Mouse (Mus musculus): Measurements from ENCODE around the gene Nrd1. TPM values are rescaled to one million over a fixed set of nuclear protein-coding genes. Genes with fewer than 3 reads are reported as not detected.

Gene Nrd1
- polyA plus RNA-seq, 1 experiment from 2014 or later: 73.6 TPM

GRCm38 (mm10) chr4:109014091-109014490, 13.6 kb downstream of the Nrd1 start:
- H3K27ac ChIP-seq (ENCODE audit: low read length): no peak overlapping the region
- 92% methylated on average over 4 of the region's 4 CpGs for WGBS
- ATAC-seq: no peak
- peaks cover 10% of the 10 kb centered on the region for H3K36me3 ChIP-seq (ENCODE audit: control insufficient read depth, insufficient read depth, low read length)
- H3K4me1 ChIP-seq (ENCODE audit: control insufficient read depth, insufficient read depth, low read length): no peaks in the 10 kb centered on the region
- no peak overlapping the region for H3K4me3 ChIP-seq (ENCODE audit: low read depth, low read length)
- no peak overlapping the region for H3K9ac ChIP-seq (ENCODE audit: low read depth, low read length)
- no peaks in the 10 kb centered on the region for H3K9me3 ChIP-seq (replicated peaks; ENCODE audit: control insufficient read depth, low read length, poor library complexity, severe bottlenecking)
- H3K27me3 ChIP-seq (ENCODE audit: control insufficient read depth, insufficient read depth, low read depth, low read length): no peaks in the 10 kb centered on the region
- H3K4me2 ChIP-seq (ENCODE audit: low read length): no peak overlapping the region

GRCm38 (mm10) chr4:109017441-109017840, 17.0 kb downstream of the Nrd1 start:
- H3K27ac ChIP-seq (ENCODE audit: low read length): no peak overlapping the region
- H3K4me1 ChIP-seq (ENCODE audit: control insufficient read depth, insufficient read depth, low read length): no peaks in the 10 kb centered on the region
- H3K4me3 ChIP-seq (ENCODE audit: low read depth, low read length): no peak overlapping the region
- peaks cover 13% of the 10 kb centered on the region for H3K36me3 ChIP-seq (ENCODE audit: control insufficient read depth, insufficient read depth, low read length)
- no peak overlapping the region for H3K4me2 ChIP-seq (ENCODE audit: low read length)
- ATAC-seq: no peak
- H3K9ac ChIP-seq (ENCODE audit: low read depth, low read length): no peak overlapping the region
- H3K27me3 ChIP-seq (ENCODE audit: control insufficient read depth, insufficient read depth, low read depth, low read length): no peaks in the 10 kb centered on the region
- 50% methylated on average over 7 of the region's 7 CpGs for WGBS
- H3K9me3 ChIP-seq (replicated peaks; ENCODE audit: control insufficient read depth, low read length, poor library complexity, severe bottlenecking): no peaks in the 10 kb centered on the region

DNA sequence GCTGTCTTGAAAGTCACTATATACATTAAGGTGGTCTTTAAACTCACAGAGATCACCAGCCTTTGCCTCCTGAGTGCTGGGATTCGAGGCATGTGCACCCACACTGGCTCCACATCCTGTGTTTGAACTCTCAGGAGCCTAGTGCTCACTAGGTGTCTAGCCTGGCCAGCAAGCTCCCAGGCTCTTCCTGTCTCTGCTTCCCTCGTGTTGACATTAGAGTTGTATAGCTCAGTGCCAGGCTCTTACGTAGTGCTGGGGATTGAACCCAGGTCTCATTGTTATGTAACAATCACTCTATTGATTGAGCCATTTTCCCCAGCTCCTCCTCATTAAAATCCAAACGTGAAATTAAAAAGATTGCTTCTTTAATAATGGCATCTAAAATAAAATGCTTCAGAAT, 18.8 kb downstream of the Nrd1 start:
- Histone ChIP-seq H3K27me3 (ENCODE audit: control insufficient read depth, insufficient read depth, low read depth, low read length) (no peaks in the 10 kb centered on the region), H3K9ac (ENCODE audit: low read depth, low read length) (no peak overlapping the region), H3K4me3 (ENCODE audit: low read depth, low read length) (no peak overlapping the region), H3K9me3 (replicated peaks; ENCODE audit: control insufficient read depth, low read length, poor library complexity, severe bottlenecking) (no peaks in the 10 kb centered on the region), H3K4me1 (ENCODE audit: control insufficient read depth, insufficient read depth, low read length) (no peaks in the 10 kb centered on the region), H3K4me2 (ENCODE audit: low read length) (no peak overlapping the region), H3K27ac (ENCODE audit: low read length) (no peak overlapping the region), H3K36me3 (ENCODE audit: control insufficient read depth, insufficient read depth, low read length) (peaks cover 13% of the 10 kb centered on the region)
- 77% methylated on average over 4 of the region's 4 CpGs for WGBS
- no peak for ATAC-seq

GRCm38 (mm10) chr4:109021976-109022375, 21.5 kb downstream of the Nrd1 start:
- WGBS: 89% methylated on average over 1 of the region's 1 CpGs
- H3K27me3 ChIP-seq (ENCODE audit: control insufficient read depth, insufficient read depth, low read depth, low read length): no peaks in the 10 kb centered on the region
- peaks cover 19% of the 10 kb centered on the region for H3K36me3 ChIP-seq (ENCODE audit: control insufficient read depth, insufficient read depth, low read length)
- H3K4me2 ChIP-seq (ENCODE audit: low read length): no peak overlapping the region
- no peak overlapping the region for H3K4me3 ChIP-seq (ENCODE audit: low read depth, low read length)
- H3K9ac ChIP-seq (ENCODE audit: low read depth, low read length): no peak overlapping the region
- H3K27ac ChIP-seq (ENCODE audit: low read length): no peak overlapping the region
- ATAC-seq: no peak
- H3K9me3 ChIP-seq (replicated peaks; ENCODE audit: control insufficient read depth, low read length, poor library complexity, severe bottlenecking): no peaks in the 10 kb centered on the region
- H3K4me1 ChIP-seq (ENCODE audit: control insufficient read depth, insufficient read depth, low read length): no peaks in the 10 kb centered on the region

DNA sequence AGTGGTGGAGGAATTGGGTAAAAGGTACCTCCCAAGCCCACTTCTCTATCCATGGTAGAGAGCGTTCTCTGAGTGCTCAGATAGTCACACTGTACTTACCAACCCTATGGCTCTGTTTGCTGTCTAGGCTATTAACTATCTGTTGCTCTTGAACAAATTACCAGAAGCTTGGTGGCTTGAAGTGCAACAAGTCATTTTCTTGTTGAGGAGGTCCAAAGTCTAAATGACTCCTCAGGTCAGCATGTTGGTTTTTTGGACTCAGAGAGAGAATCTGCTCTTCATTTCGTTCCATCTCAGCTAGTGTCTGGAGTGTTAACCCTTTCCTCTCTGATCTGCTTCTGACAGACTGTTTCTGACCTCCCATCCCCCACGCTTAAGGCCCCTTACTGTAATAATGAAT, 24.6 kb downstream of the Nrd1 start:
- no peak overlapping the region for H3K4me2 ChIP-seq (ENCODE audit: low read length)
- WGBS: 65% methylated on average over 3 of the region's 3 CpGs
- peaks cover 12% of the 10 kb centered on the region for H3K36me3 ChIP-seq (ENCODE audit: control insufficient read depth, insufficient read depth, low read length)
- H3K9me3 ChIP-seq (replicated peaks; ENCODE audit: control insufficient read depth, low read length, poor library complexity, severe bottlenecking): no peaks in the 10 kb centered on the region
- no peak overlapping the region for H3K4me3 ChIP-seq (ENCODE audit: low read depth, low read length)
- no peak overlapping the region for H3K9ac ChIP-seq (ENCODE audit: low read depth, low read length)
- no peak overlapping the region for H3K27ac ChIP-seq (ENCODE audit: low read length)
- no peaks in the 10 kb centered on the region for H3K27me3 ChIP-seq (ENCODE audit: control insufficient read depth, insufficient read depth, low read depth, low read length)
- ATAC-seq: no peak
- H3K4me1 ChIP-seq (ENCODE audit: control insufficient read depth, insufficient read depth, low read length): no peaks in the 10 kb centered on the region

DNA sequence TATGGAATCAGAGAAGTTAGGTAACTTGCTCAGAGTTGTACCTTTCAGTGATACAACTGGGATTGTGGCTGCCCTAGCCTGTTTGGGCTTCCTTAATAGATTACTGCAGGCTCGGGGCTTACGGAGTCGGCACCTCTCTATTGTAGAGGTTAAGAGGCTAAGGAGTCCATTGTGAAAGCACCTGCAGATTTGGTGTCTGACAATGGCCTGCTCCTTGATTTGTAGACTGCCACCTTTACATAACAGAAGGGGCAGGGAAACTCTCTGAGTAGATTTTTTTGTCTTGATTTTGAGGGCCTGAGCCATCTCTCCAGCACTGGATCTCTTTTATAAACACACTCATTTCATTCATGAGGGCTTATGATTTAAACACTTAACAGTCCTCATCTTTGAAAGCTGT, 26.1 kb downstream of the Nrd1 start:
- H3K27me3 ChIP-seq (ENCODE audit: control insufficient read depth, insufficient read depth, low read depth, low read length): no peaks in the 10 kb centered on the region
- no peak overlapping the region for H3K4me3 ChIP-seq (ENCODE audit: low read depth, low read length)
- no peak overlapping the region for H3K4me2 ChIP-seq (ENCODE audit: low read length)
- no peaks in the 10 kb centered on the region for H3K9me3 ChIP-seq (replicated peaks; ENCODE audit: control insufficient read depth, low read length, poor library complexity, severe bottlenecking)
- H3K27ac ChIP-seq (ENCODE audit: low read length): no peak overlapping the region
- H3K9ac ChIP-seq (ENCODE audit: low read depth, low read length): no peak overlapping the region
- H3K36me3 ChIP-seq (ENCODE audit: control insufficient read depth, insufficient read depth, low read length): peaks cover 17% of the 10 kb centered on the region
- no peaks in the 10 kb centered on the region for H3K4me1 ChIP-seq (ENCODE audit: control insufficient read depth, insufficient read depth, low read length)
- ATAC-seq: no peak
- WGBS: 31% methylated on average over 3 of the region's 3 CpGs

DNA sequence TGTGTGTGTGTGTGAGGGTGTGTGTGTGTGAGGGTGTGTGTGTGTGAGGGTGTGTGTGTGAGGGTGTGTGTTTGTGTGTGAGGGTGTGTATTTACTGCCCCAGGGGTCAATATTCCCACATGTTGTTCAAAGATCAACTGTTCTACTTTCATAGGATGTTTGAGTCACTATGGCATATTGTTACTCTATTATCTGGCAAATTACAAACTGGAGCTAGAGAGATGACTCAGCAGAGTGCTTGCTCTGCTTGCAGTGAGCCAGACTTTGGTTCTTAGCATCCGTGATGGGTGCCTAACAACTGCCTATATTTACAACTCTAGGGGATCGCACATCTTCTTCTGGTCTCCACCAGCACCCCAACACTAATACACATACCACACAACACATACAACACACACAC, 29.4 kb downstream of the Nrd1 start:
- Histone ChIP-seq H3K4me1 (ENCODE audit: control insufficient read depth, insufficient read depth, low read length) (no peaks in the 10 kb centered on the region), H3K9ac (ENCODE audit: low read depth, low read length) (no peak overlapping the region), H3K4me2 (ENCODE audit: low read length) (no peak overlapping the region), H3K36me3 (ENCODE audit: control insufficient read depth, insufficient read depth, low read length) (peaks cover 25% of the 10 kb centered on the region), H3K4me3 (ENCODE audit: low read depth, low read length) (no peak overlapping the region), H3K27me3 (ENCODE audit: control insufficient read depth, insufficient read depth, low read depth, low read length) (no peaks in the 10 kb centered on the region), H3K27ac (ENCODE audit: low read length) (no peak overlapping the region), H3K9me3 (replicated peaks; ENCODE audit: control insufficient read depth, low read length, poor library complexity, severe bottlenecking) (no peaks in the 10 kb centered on the region)
- WGBS: 92% methylated on average over 2 of the region's 2 CpGs
- ATAC-seq: no peak

- H3K4me1 ChIP-seq (ENCODE audit: control insufficient read depth, insufficient read depth, low read length): no peaks in the 10 kb centered on the region
- no peak overlapping the region for H3K27ac ChIP-seq (ENCODE audit: low read length)
- no peaks in the 10 kb centered on the region for H3K27me3 ChIP-seq (ENCODE audit: control insufficient read depth, insufficient read depth, low read depth, low read length)
- peaks cover 21% of the 10 kb centered on the region for H3K36me3 ChIP-seq (ENCODE audit: control insufficient read depth, insufficient read depth, low read length)
- H3K9ac ChIP-seq (ENCODE audit: low read depth, low read length): no peak overlapping the region
- H3K4me2 ChIP-seq (ENCODE audit: low read length): no peak overlapping the region
- no peaks in the 10 kb centered on the region for H3K9me3 ChIP-seq (replicated peaks; ENCODE audit: control insufficient read depth, low read length, poor library complexity, severe bottlenecking)
- 100% methylated on average over 2 of the region's 2 CpGs for WGBS
- no peak for ATAC-seq
- H3K4me3 ChIP-seq (ENCODE audit: low read depth, low read length): no peak overlapping the region
Observed at GRCm38 (mm10) chr4:109030266-109030665, 29.8 kb downstream of the Nrd1 start.

DNA sequence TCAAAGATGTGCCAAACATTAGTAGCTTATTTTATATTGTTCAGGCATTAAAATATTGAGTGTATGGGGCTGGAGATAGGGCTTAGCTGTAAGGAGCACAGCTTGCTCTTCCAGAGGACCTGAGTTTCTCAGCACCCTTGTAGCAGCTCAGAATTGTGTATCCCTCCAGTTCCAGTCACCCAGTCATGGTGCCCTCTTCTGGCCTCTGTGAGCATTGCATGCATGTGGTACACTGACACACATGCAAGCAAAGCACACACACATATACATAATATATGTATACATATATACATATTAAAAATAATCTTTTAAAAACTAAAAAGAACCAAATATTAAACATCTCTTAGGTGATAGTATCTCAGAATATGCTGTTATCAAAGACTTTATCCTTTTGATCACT, 35.9 kb downstream of the Nrd1 start:
- Histone ChIP-seq H3K27ac (ENCODE audit: low read length) (no peak overlapping the region), H3K9ac (ENCODE audit: low read depth, low read length) (no peak overlapping the region), H3K4me2 (ENCODE audit: low read length) (no peak overlapping the region), H3K36me3 (ENCODE audit: control insufficient read depth, insufficient read depth, low read length) (peaks cover 30% of the 10 kb centered on the region), H3K27me3 (ENCODE audit: control insufficient read depth, insufficient read depth, low read depth, low read length) (no peaks in the 10 kb centered on the region), H3K4me1 (ENCODE audit: control insufficient read depth, insufficient read depth, low read length) (no peaks in the 10 kb centered on the region), H3K9me3 (replicated peaks; ENCODE audit: control insufficient read depth, low read length, poor library complexity, severe bottlenecking) (no peaks in the 10 kb centered on the region), H3K4me3 (ENCODE audit: low read depth, low read length) (no peak overlapping the region)
- no peak for ATAC-seq

GRCm38 (mm10) chr4:109042739-109043138, 42.3 kb downstream of the Nrd1 start:
- Histone ChIP-seq H3K27me3 (ENCODE audit: control insufficient read depth, insufficient read depth, low read depth, low read length) (no peaks in the 10 kb centered on the region), H3K9ac (ENCODE audit: low read depth, low read length) (no peak overlapping the region), H3K9me3 (replicated peaks; ENCODE audit: control insufficient read depth, low read length, poor library complexity, severe bottlenecking) (no peaks in the 10 kb centered on the region), H3K36me3 (ENCODE audit: control insufficient read depth, insufficient read depth, low read length) (peaks cover 39% of the 10 kb centered on the region), H3K4me3 (ENCODE audit: low read depth, low read length) (no peak overlapping the region), H3K4me1 (ENCODE audit: control insufficient read depth, insufficient read depth, low read length) (no peaks in the 10 kb centered on the region), H3K4me2 (ENCODE audit: low read length) (no peak overlapping the region), H3K27ac (ENCODE audit: low read length) (no peak overlapping the region)
- 92% methylated on average over 4 of the region's 4 CpGs for WGBS
- ATAC-seq: no peak
